Mouse (Mus musculus): ENCODE results near the gene Sptlc2. TPM values are rescaled to one million over a fixed set of nuclear protein-coding genes. Genes with fewer than 3 reads are reported as not detected.

Sptlc2 gene
- 1 to 10 TPM; 6.4 to 8.5 TPM for total RNA-seq (2021)
- long read RNA-seq, experiment 1, full-length matches to known transcripts, result 6 of 9 reads
- long read RNA-seq, experiment 1, partial matches to known transcripts, result 0 of 9 reads
- long read RNA-seq, experiment 1, other reads (novel, unspliced or antisense), result 3 of 9 reads
- long read RNA-seq, experiment 2, full-length matches to known transcripts, result 4 of 6 reads
- long read RNA-seq, experiment 2, partial matches to known transcripts, result 0 of 6 reads
- long read RNA-seq, experiment 2, other reads (novel, unspliced or antisense), result 2 of 6 reads

GRCm38 (mm10) chr12:87388122-87388774 lies at the start of gene Sptlc2:
Gene Sptlc2 (minus strand): TSS chr12:87388355.
- DNase-seq, result peak; percentile 99
- Histone ChIP-seq H3K4me3 (peak within 1 kb of the TSS; percentile 97), H3K27ac (peak within 1 kb of the TSS; percentile 93)
- intact Hi-C loops (cut with DNase I), result no loop called here
- no peak; the same call in 1 of the 2 replicates for TF ChIP-seq CTCF (IDR thresholded peaks at IDR 0.05)

GRCm38 (mm10) chr12:87428885-87429284 lies 40.7 kb upstream of the Sptlc2 start:
- no peak for TF ChIP-seq CTCF (IDR thresholded peaks at IDR 0.05)
- no peak for DNase-seq

GRCm38 (mm10) chr12:87428295-87428694 lies 40.1 kb upstream of the Sptlc2 start:
- intact Hi-C loops (cut with DNase I), result no loop called here
- H3K4me3 ChIP-seq, result no peak overlapping the region
- no peak for DNase-seq
- TF ChIP-seq CTCF (IDR thresholded peaks at IDR 0.05), result no peak
- H3K27ac ChIP-seq, result no peak overlapping the region

More at GRCm38 (mm10) chr12:87428885-87429284, 40.7 kb upstream of the Sptlc2 start:
- intact Hi-C loops (cut with DNase I), result no loop called here
- H3K4me3 ChIP-seq, result no peak overlapping the region
- H3K27ac ChIP-seq, result no peak overlapping the region

GRCm38 (mm10) chr12:87426354-87427031 lies 38.3 kb upstream of the Sptlc2 start:
- DNase-seq, result no peak
- intact Hi-C loops (cut with DNase I), result no loop called here
- no peak for TF ChIP-seq CTCF (IDR thresholded peaks at IDR 0.05)
- Histone ChIP-seq H3K4me3 (no peak overlapping the region), H3K27ac (no peak overlapping the region)

GRCm38 (mm10) chr12:87424516-87424915 lies 36.4 kb upstream of the Sptlc2 start:
- intact Hi-C loops (cut with DNase I), result no loop called here
- H3K4me3 ChIP-seq, result no peak overlapping the region
- no peak overlapping the region for H3K27ac ChIP-seq
- no peak for TF ChIP-seq CTCF (IDR thresholded peaks at IDR 0.05)
- no peak for DNase-seq

GRCm38 (mm10) chr12:87423700-87424099 lies 35.5 kb upstream of the Sptlc2 start:
- H3K27ac ChIP-seq, result no peak overlapping the region
- no peak overlapping the region for H3K4me3 ChIP-seq
- no peak for TF ChIP-seq CTCF (IDR thresholded peaks at IDR 0.05)
- intact Hi-C loops (cut with DNase I), result no loop called here
- no peak for DNase-seq

- Histone ChIP-seq H3K27ac (no peak overlapping the region), H3K4me3 (no peak overlapping the region)
- no peak for TF ChIP-seq CTCF (IDR thresholded peaks at IDR 0.05)
- intact Hi-C loops (cut with DNase I), result no loop called here
- DNase-seq, result no peak
These were observed 33.8 kb upstream of the Sptlc2 start for GRCm38 (mm10) chr12:87421708-87422507.

GRCm38 (mm10) chr12:87419974-87420485 lies 31.9 kb upstream of the Sptlc2 start:
- no peak for TF ChIP-seq CTCF (IDR thresholded peaks at IDR 0.05)
- no peak overlapping the region for H3K4me3 ChIP-seq
- no peak overlapping the region for H3K27ac ChIP-seq
- DNase-seq, result no peak
- intact Hi-C loops (cut with DNase I), result loop anchor here (5.0 kb wide), 1 partner anchor 153 kb away; the partner anchor contains the start of genes Ahsa1 and Vipas39

GRCm38 (mm10) chr12:87418921-87419320 lies 30.8 kb upstream of the Sptlc2 start:
- no peak overlapping the region for H3K27ac ChIP-seq
- no peak overlapping the region for H3K4me3 ChIP-seq
- no peak for TF ChIP-seq CTCF (IDR thresholded peaks at IDR 0.05)
- intact Hi-C loops (cut with DNase I), result loop anchor here (5.0 kb wide), 1 partner anchor 152 kb away; the partner anchor contains the start of genes Ahsa1 and Vipas39
- no peak for DNase-seq

GRCm38 (mm10) chr12:87416690-87417089 lies 28.5 kb upstream of the Sptlc2 start:
- Histone ChIP-seq H3K4me3 (no peak overlapping the region), H3K27ac (no peak overlapping the region)
- DNase-seq, result peak; percentile 56
- intact Hi-C loops (cut with DNase I), result loop anchor here (5.0 kb wide), 1 partner anchor 149 kb away; the partner anchor contains the start of genes Ahsa1 and Vipas39
- peak; percentile 74 for TF ChIP-seq CTCF (IDR thresholded peaks at IDR 0.05)

- Histone ChIP-seq H3K4me3 (no peak overlapping the region), H3K27ac (no peak overlapping the region)
- no peak for TF ChIP-seq CTCF (IDR thresholded peaks at IDR 0.05)
- DNase-seq, result no peak
- intact Hi-C loops (cut with DNase I), result loop anchor here (5.0 kb wide), 1 partner anchor 148 kb away; the partner anchor contains the start of genes Ahsa1 and Vipas39
These were observed 27.2 kb upstream of the Sptlc2 start for GRCm38 (mm10) chr12:87415358-87415757.
